Mouse (Mus musculus) MEL-GATA-1-ER (cell line): Measurements from ENCODE around the gene Slc16a11.
A peak's percentile ranks its signal among the peaks of the same experiment; 100 is the strongest.

Experiments
- DNase-seq: peaks from one replicate; pipeline ENCODE4 v3.0.0-alpha.2; 2012; ENCODE audit warnings: low read depth; ENCODE audit errors: extremely low read depth

The Slc16a11 gene

GRCm38 (mm10) chr11:70200036-70200608 lies 12.4 kb upstream of the Slc16a11 start:
- no peak for DNase-seq

- DNase-seq: peak; percentile 50
Measured at GRCm38 (mm10) chr11:70201691-70202090, 10.9 kb upstream of the Slc16a11 start.

- no peak for DNase-seq
Measured at GRCm38 (mm10) chr11:70206801-70207200, 5.8 kb upstream of the Slc16a11 start.

- DNase-seq: no peak
Measured at GRCm38 (mm10) chr11:70207283-70207682, 5.3 kb upstream of the Slc16a11 start.

GRCm38 (mm10) chr11:70208778-70209388 lies 3.7 kb upstream of the Slc16a11 start:
- DNase-seq: no peak

GRCm38 (mm10) chr11:70210681-70211080 lies 1.9 kb upstream of the Slc16a11 start:
- DNase-seq: no peak

GRCm38 (mm10) chr11:70211972-70212371 lies 580 bp upstream of the Slc16a11 start:
- DNase-seq: no peak

- peak; percentile 57 for DNase-seq
Measured at GRCm38 (mm10) chr11:70212896-70213295, 344 bp downstream of the Slc16a11 start.

- no peak for DNase-seq
Measured at GRCm38 (mm10) chr11:70213736-70214135, 1.2 kb downstream of the Slc16a11 start.

- DNase-seq: no peak
Measured at GRCm38 (mm10) chr11:70214191-70214855, 1.8 kb downstream of the Slc16a11 start.

- no peak for DNase-seq
Measured at GRCm38 (mm10) chr11:70214856-70215209, 2.3 kb downstream of the Slc16a11 start.

GRCm38 (mm10) chr11:70215301-70215700 lies 2.7 kb downstream of the Slc16a11 start:
- no peak for DNase-seq

- DNase-seq: no peak
Measured at GRCm38 (mm10) chr11:70216103-70216502, 3.6 kb downstream of the Slc16a11 start.

GRCm38 (mm10) chr11:70218039-70218438 lies 5.5 kb downstream of the Slc16a11 start:
- DNase-seq: no peak

GRCm38 (mm10) chr11:70218741-70219470 lies 6.4 kb downstream of the Slc16a11 start:
- DNase-seq: no peak

- DNase-seq: no peak
Measured at GRCm38 (mm10) chr11:70219873-70220272, 7.3 kb downstream of the Slc16a11 start.

GRCm38 (mm10) chr11:70220323-70220722 lies 7.8 kb downstream of the Slc16a11 start:
- DNase-seq: no peak

- peak; percentile 98 for DNase-seq
Measured at GRCm38 (mm10) chr11:70220731-70221602, 8.4 kb downstream of the Slc16a11 start, which contains the start of gene Slc16a13. Gene Slc16a13 (minus strand): TSS chr11:70221064.

- DNase-seq: peak; percentile 32
Measured at GRCm38 (mm10) chr11:70221603-70222500, 9.3 kb downstream of the Slc16a11 start.

GRCm38 (mm10) chr11:70223724-70224123 lies 11.2 kb downstream of the Slc16a11 start:
- no peak for DNase-seq
